Mouse (Mus musculus) neural tube, postnatal 0 days (tissue): ENCODE results near the gene Mgat4c. TPM values are rescaled to one million over a fixed set of nuclear protein-coding genes. Genes with fewer than 3 reads are reported as not detected.

Experiments used
- microRNA-seq: library from miRNA; unstranded; fragments of <30 nt; microRNA quantifications from one replicate; pipeline ENCODE4, GENCODE M21; 2016
- polyA plus RNA-seq: library from polyadenylated mRNA; unstranded; fragments of >200 nt; fragmentation: Nextera tagmentation; extraction: Ambion mirVana; gene quantifications from 2 replicates; pipeline ENCODE4 v1.2.1, GENCODE M21; 2015

The Mgat4c gene
- 59.3 and 62.8 TPM in 2 replicates for polyA plus RNA-seq

DNA sequence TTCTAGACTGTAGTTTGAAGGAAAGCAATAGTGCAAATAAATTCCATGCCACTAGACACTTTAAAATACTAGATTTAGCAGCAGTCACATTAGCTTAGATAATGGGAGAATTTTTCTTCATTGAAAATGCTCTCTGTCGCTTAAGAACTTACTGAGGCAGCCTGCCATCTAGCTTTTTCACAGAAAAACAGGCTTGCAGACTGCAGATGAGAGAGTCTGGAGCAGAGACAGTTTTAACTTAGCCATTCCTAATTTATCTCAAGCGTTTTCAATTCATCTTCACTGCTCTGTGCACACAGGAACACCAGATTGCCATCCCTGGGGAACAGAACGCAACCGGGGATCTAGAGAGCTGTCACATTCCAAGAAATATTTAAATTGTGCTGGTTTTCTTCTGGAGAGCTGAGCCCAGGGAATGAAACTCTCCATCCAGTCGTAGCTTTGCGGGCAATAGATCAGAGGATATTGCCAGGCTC, at the start of gene Mgat4c:
Gene Mgat4c, plus strand, starts transcription at position 51 of the 476 bp plus-strand sequence.

Small RNA genes lying within 50 kb of the gene (microRNA-seq; reads per million reads assigned to microRNA genes)
- gene Mir3059, result 109 reads per million, percentile 45 among the genes with 10 or more reads in this experiment
